Mouse (Mus musculus) limb, embryonic 12.5 days (tissue): ENCODE measurements around the gene Cyp46a1. TPM values are rescaled to one million over a fixed set of nuclear protein-coding genes. Genes with fewer than 3 reads are reported as not detected.

Experiments
- ATAC-seq: fragments of 200-750 bp; cut with Nextera tagmentation; 2 replicates; pipeline ENCODE4 v1.8.0; 2017; ENCODE audit warnings: low read depth, moderate TSS enrichment; ENCODE audit not compliant: insufficient number of reproducible peaks, insufficient read depth, low FRiP score, low TSS enrichment
- H3K27ac ChIP-seq: fragments of 300-500 bp; sonication (generic); 2 replicates; pipeline ENCODE4 v1.5.1; 2016; ENCODE audit warnings: mild to moderate bottlenecking, moderate library complexity
- H3K27me3 ChIP-seq: fragments of 300-500 bp; sonication (generic); 2 replicates; pipeline ENCODE4 v1.6.1; 2016; ENCODE audit warnings: mild to moderate bottlenecking, moderate library complexity
- H3K36me3 ChIP-seq: fragments of 300-500 bp; sonication (generic); 2 replicates; pipeline ENCODE4 v1.6.1; 2016; ENCODE audit warnings: mild to moderate bottlenecking, moderate library complexity
- H3K4me1 ChIP-seq: fragments of 300-500 bp; sonication (generic); replicated peaks from 2 replicates; pipeline ENCODE4 v1.6.1; 2016
- H3K4me2 ChIP-seq: fragments of 300-500 bp; sonication (generic); 2 replicates; pipeline ENCODE4 v1.6.1; 2016; ENCODE audit warnings: mild to moderate bottlenecking, moderate library complexity
- H3K4me3 ChIP-seq: fragments of 300-500 bp; sonication (generic); replicated peaks from 2 replicates; pipeline ENCODE4 v1.5.1; 2016; ENCODE audit warnings: mild to moderate bottlenecking
- H3K9ac ChIP-seq: fragments of 300-500 bp; sonication (generic); replicated peaks from 2 replicates; pipeline ENCODE4 v1.6.1; 2016; ENCODE audit warnings: mild to moderate bottlenecking, moderate library complexity
- H3K9me3 ChIP-seq: fragments of 300-500 bp; sonication (generic); 2 replicates; pipeline ENCODE4 v1.6.1; 2016; ENCODE audit warnings: mild to moderate bottlenecking, moderate library complexity
- WGBS: fragments of 180-500 bp; shearing (Covaris S2); methylation state at CpG from one replicate; pipeline ENCODE4 v1.1.7; 2016; 5-methylcytosine and 5-hydroxymethylcytosine counted together
- polyA plus RNA-seq: library from polyadenylated mRNA; unstranded; fragments of >200 nt; fragmentation: Nextera tagmentation; extraction: Ambion mirVana; gene quantifications from 2 replicates; pipeline ENCODE4 v1.2.1, GENCODE M21; 2016

Cyp46a1 gene
- polyA plus RNA-seq, 1 experiment from 2014 or later: 2.9 TPM

- Histone ChIP-seq H3K27me3 (no peaks in the 10 kb centered on the region), H3K9ac (no peak overlapping the region), H3K27ac (no peak overlapping the region), H3K9me3 (no peaks in the 10 kb centered on the region), H3K36me3 (no peaks in the 10 kb centered on the region), H3K4me2 (no peak overlapping the region), H3K4me3 (no peak overlapping the region), H3K4me1 (peaks cover 22% of the 10 kb centered on the region)
- ATAC-seq: no peak
- WGBS: 25% methylated on average over 3 of the region's 3 CpGs
Observed at GRCm38 (mm10) chr12:108389718-108390117, 55.5 kb downstream of the Cyp46a1 start.

GRCm38 (mm10) chr12:108392254-108393044 is 58.3 kb downstream of the Cyp46a1 start:
- no peak for ATAC-seq
- H3K9me3 ChIP-seq: no peaks in the 10 kb centered on the region
- WGBS: 69% methylated on average over 12 of the region's 12 CpGs
- H3K4me2 ChIP-seq: no peak overlapping the region
- H3K4me3 ChIP-seq: no peak overlapping the region
- peaks cover 22% of the 10 kb centered on the region for H3K4me1 ChIP-seq
- H3K27ac ChIP-seq: no peak overlapping the region
- H3K9ac ChIP-seq: no peak overlapping the region
- H3K27me3 ChIP-seq: no peaks in the 10 kb centered on the region
- no peaks in the 10 kb centered on the region for H3K36me3 ChIP-seq

GRCm38 (mm10) chr12:108393082-108393481 is 58.9 kb downstream of the Cyp46a1 start:
- no peaks in the 10 kb centered on the region for H3K27me3 ChIP-seq
- no peak overlapping the region for H3K9ac ChIP-seq
- 86% methylated on average over 4 of the region's 4 CpGs for WGBS
- no peak for ATAC-seq
- no peaks in the 10 kb centered on the region for H3K9me3 ChIP-seq
- H3K4me3 ChIP-seq: no peak overlapping the region
- H3K4me2 ChIP-seq: no peak overlapping the region
- H3K4me1 ChIP-seq: peaks cover 20% of the 10 kb centered on the region
- H3K36me3 ChIP-seq: no peaks in the 10 kb centered on the region
- H3K27ac ChIP-seq: no peak overlapping the region

GRCm38 (mm10) chr12:108393637-108394036 is 59.5 kb downstream of the Cyp46a1 start:
- peaks cover 20% of the 10 kb centered on the region for H3K4me1 ChIP-seq
- no peaks in the 10 kb centered on the region for H3K27me3 ChIP-seq
- H3K36me3 ChIP-seq: no peaks in the 10 kb centered on the region
- no peak for ATAC-seq
- H3K27ac ChIP-seq: no peak overlapping the region
- no peak overlapping the region for H3K4me2 ChIP-seq
- H3K9me3 ChIP-seq: no peaks in the 10 kb centered on the region
- no peak overlapping the region for H3K4me3 ChIP-seq
- 76% methylated on average over 4 of the region's 4 CpGs for WGBS
- H3K9ac ChIP-seq: no peak overlapping the region

GRCm38 (mm10) chr12:108394534-108395284 is 60.5 kb downstream of the Cyp46a1 start:
- 88% methylated on average over 17 of the region's 17 CpGs for WGBS
- H3K9ac ChIP-seq: no peak overlapping the region
- no peaks in the 10 kb centered on the region for H3K36me3 ChIP-seq
- H3K9me3 ChIP-seq: no peaks in the 10 kb centered on the region
- no peak overlapping the region for H3K4me2 ChIP-seq
- ATAC-seq: no peak
- no peak overlapping the region for H3K27ac ChIP-seq
- no peaks in the 10 kb centered on the region for H3K27me3 ChIP-seq
- H3K4me3 ChIP-seq: no peak overlapping the region
- H3K4me1 ChIP-seq: peaks cover 20% of the 10 kb centered on the region

- H3K36me3 ChIP-seq: no peaks in the 10 kb centered on the region
- no peak for ATAC-seq
- no peaks in the 10 kb centered on the region for H3K27me3 ChIP-seq
- no peak overlapping the region for H3K9ac ChIP-seq
- 79% methylated on average over 6 of the region's 6 CpGs for WGBS
- H3K27ac ChIP-seq: no peak overlapping the region
- no peaks in the 10 kb centered on the region for H3K9me3 ChIP-seq
- peaks cover 20% of the 10 kb centered on the region for H3K4me1 ChIP-seq
- no peak overlapping the region for H3K4me2 ChIP-seq
- H3K4me3 ChIP-seq: no peak overlapping the region
Observed at GRCm38 (mm10) chr12:108395285-108395660, 61.1 kb downstream of the Cyp46a1 start.

GRCm38 (mm10) chr12:108396081-108396947 is 62.1 kb downstream of the Cyp46a1 start:
- H3K27ac ChIP-seq: no peak overlapping the region

GRCm38 (mm10) chr12:108398681-108399080 is 64.5 kb downstream of the Cyp46a1 start:
- no peaks in the 10 kb centered on the region for H3K27me3 ChIP-seq
- H3K4me2 ChIP-seq: no peak overlapping the region
- no peak for ATAC-seq
- no peak overlapping the region for H3K9ac ChIP-seq
- no peak overlapping the region for H3K4me3 ChIP-seq
- H3K4me1 ChIP-seq: peaks cover 19% of the 10 kb centered on the region
- WGBS: 84% methylated on average over 7 of the region's 7 CpGs
- H3K9me3 ChIP-seq: no peaks in the 10 kb centered on the region
- H3K36me3 ChIP-seq: no peaks in the 10 kb centered on the region
- no peak overlapping the region for H3K27ac ChIP-seq

More at GRCm38 (mm10) chr12:108396081-108396947, 62.1 kb downstream of the Cyp46a1 start:
- Histone ChIP-seq H3K9ac (no peak overlapping the region), H3K36me3 (no peaks in the 10 kb centered on the region), H3K4me1 (peaks cover 23% of the 10 kb centered on the region), H3K27me3 (no peaks in the 10 kb centered on the region), H3K9me3 (no peaks in the 10 kb centered on the region), H3K4me2 (no peak overlapping the region), H3K4me3 (no peak overlapping the region)
- WGBS: 76% methylated on average over 11 of the region's 11 CpGs
- ATAC-seq: no peak

GRCm38 (mm10) chr12:108399191-108399590 is 65.0 kb downstream of the Cyp46a1 start:
- Histone ChIP-seq H3K27me3 (no peaks in the 10 kb centered on the region), H3K27ac (no peak overlapping the region), H3K4me1 (peaks cover 24% of the 10 kb centered on the region), H3K4me2 (no peak overlapping the region), H3K9ac (no peak overlapping the region), H3K9me3 (no peaks in the 10 kb centered on the region), H3K36me3 (no peaks in the 10 kb centered on the region), H3K4me3 (no peak overlapping the region)
- 87% methylated on average over 8 of the region's 8 CpGs for WGBS
- no peak for ATAC-seq

GRCm38 (mm10) chr12:108400951-108401350 is 66.8 kb downstream of the Cyp46a1 start:
- ATAC-seq: no peak
- Histone ChIP-seq H3K36me3 (no peaks in the 10 kb centered on the region), H3K4me2 (no peak overlapping the region), H3K27me3 (no peaks in the 10 kb centered on the region), H3K9me3 (no peaks in the 10 kb centered on the region), H3K9ac (no peak overlapping the region), H3K27ac (no peak overlapping the region), H3K4me3 (no peak overlapping the region), H3K4me1 (peaks cover 34% of the 10 kb centered on the region)
- WGBS: 75% methylated on average over 8 of the region's 8 CpGs

- peak overlapping the region; percentile 29; the same call in 1 of the 2 replicates for H3K27ac ChIP-seq
- no peaks in the 10 kb centered on the region for H3K36me3 ChIP-seq
- no peaks in the 10 kb centered on the region for H3K9me3 ChIP-seq
- H3K4me3 ChIP-seq: no peak overlapping the region
- peaks cover 30% of the 10 kb centered on the region for H3K4me1 ChIP-seq
- WGBS: 54% methylated on average over 6 of the region's 6 CpGs
- no peak overlapping the region for H3K4me2 ChIP-seq
- H3K27me3 ChIP-seq: no peaks in the 10 kb centered on the region
- ATAC-seq: no peak
- H3K9ac ChIP-seq: no peak overlapping the region
Observed at GRCm38 (mm10) chr12:108403957-108404356, 69.8 kb downstream of the Cyp46a1 start.
